Mouse (Mus musculus): Measurements from ENCODE around the gene Gmpr2. TPM values are rescaled to one million over a fixed set of nuclear protein-coding genes. Genes with fewer than 3 reads are reported as not detected.

The Gmpr2 gene
- 24.7 to 33.1 TPM (median 25.6 TPM) in 3 replicates for total RNA-seq (2017)

GRCm38 (mm10) chr14:55671833-55672740 is at the start of gene Gmpr2, which contains the start of gene Nedd8:
Gmpr2 (plus strand) TSS chr14:55671941.
Nedd8 (minus strand) TSS chr14:55672124.
- ATAC-seq (replicated peaks; ENCODE audit: insufficient number of reproducible peaks, low FRiP score, low TSS enrichment, poor library complexity, severe bottlenecking) = peak; percentile 100

- no peak for ATAC-seq (replicated peaks; ENCODE audit: insufficient number of reproducible peaks, low FRiP score, low TSS enrichment, poor library complexity, severe bottlenecking)
Observed at GRCm38 (mm10) chr14:55628077-55628827, 43.5 kb upstream of the Gmpr2 start.

- ATAC-seq (replicated peaks; ENCODE audit: insufficient number of reproducible peaks, low FRiP score, low TSS enrichment, poor library complexity, severe bottlenecking) = peak; percentile 59; the same call in 1 of the 2 replicates
Observed at GRCm38 (mm10) chr14:55629312-55629711, 42.4 kb upstream of the Gmpr2 start.

GRCm38 (mm10) chr14:55634874-55635522 is 36.7 kb upstream of the Gmpr2 start:
- peak; percentile 12; the same call in 1 of the 2 replicates for ATAC-seq (replicated peaks; ENCODE audit: insufficient number of reproducible peaks, low FRiP score, low TSS enrichment, poor library complexity, severe bottlenecking)

- ATAC-seq (replicated peaks; ENCODE audit: insufficient number of reproducible peaks, low FRiP score, low TSS enrichment, poor library complexity, severe bottlenecking) = peak; percentile 85
Observed at GRCm38 (mm10) chr14:55635523-55636007, 36.2 kb upstream of the Gmpr2 start, which contains the start of gene Ipo4. Ipo4 (minus strand) TSS chr14:55635957.

- no peak for ATAC-seq (replicated peaks; ENCODE audit: insufficient number of reproducible peaks, low FRiP score, low TSS enrichment, poor library complexity, severe bottlenecking)
Observed at GRCm38 (mm10) chr14:55637795-55638194, 33.9 kb upstream of the Gmpr2 start, which contains the start of gene Gm49378. Gm49378 (minus strand) TSS chr14:55637895.

- ATAC-seq (replicated peaks; ENCODE audit: insufficient number of reproducible peaks, low FRiP score, low TSS enrichment, poor library complexity, severe bottlenecking) = no peak
Observed at GRCm38 (mm10) chr14:55640816-55641215, 30.9 kb upstream of the Gmpr2 start.

GRCm38 (mm10) chr14:55641291-55641690 is 30.4 kb upstream of the Gmpr2 start:
- no peak for ATAC-seq (replicated peaks; ENCODE audit: insufficient number of reproducible peaks, low FRiP score, low TSS enrichment, poor library complexity, severe bottlenecking)

GRCm38 (mm10) chr14:55642679-55643059 is 29.1 kb upstream of the Gmpr2 start:
- no peak for ATAC-seq (replicated peaks; ENCODE audit: insufficient number of reproducible peaks, low FRiP score, low TSS enrichment, poor library complexity, severe bottlenecking)

- peak; percentile 78 for ATAC-seq (replicated peaks; ENCODE audit: insufficient number of reproducible peaks, low FRiP score, low TSS enrichment, poor library complexity, severe bottlenecking)
Observed at GRCm38 (mm10) chr14:55643060-55643907, 28.5 kb upstream of the Gmpr2 start, which contains the start of gene Tm9sf1. Tm9sf1 (minus strand) TSS chr14:55643806.

GRCm38 (mm10) chr14:55644261-55644888 is 27.4 kb upstream of the Gmpr2 start:
- ATAC-seq (replicated peaks; ENCODE audit: insufficient number of reproducible peaks, low FRiP score, low TSS enrichment, poor library complexity, severe bottlenecking) = no peak

GRCm38 (mm10) chr14:55649884-55650283 is 21.9 kb upstream of the Gmpr2 start, which contains the start of gene Tssk4:
Tssk4 (plus strand) TSS chr14:55650184.
- no peak for ATAC-seq (replicated peaks; ENCODE audit: insufficient number of reproducible peaks, low FRiP score, low TSS enrichment, poor library complexity, severe bottlenecking)

GRCm38 (mm10) chr14:55651528-55651927 is 20.2 kb upstream of the Gmpr2 start:
- no peak for ATAC-seq (replicated peaks; ENCODE audit: insufficient number of reproducible peaks, low FRiP score, low TSS enrichment, poor library complexity, severe bottlenecking)

- no peak for ATAC-seq (replicated peaks; ENCODE audit: insufficient number of reproducible peaks, low FRiP score, low TSS enrichment, poor library complexity, severe bottlenecking)
Observed at GRCm38 (mm10) chr14:55656935-55657334, 14.8 kb upstream of the Gmpr2 start.

- ATAC-seq (replicated peaks; ENCODE audit: insufficient number of reproducible peaks, low FRiP score, low TSS enrichment, poor library complexity, severe bottlenecking) = no peak
Observed at GRCm38 (mm10) chr14:55658011-55658410, 13.7 kb upstream of the Gmpr2 start.

- peak; percentile 95 for ATAC-seq (replicated peaks; ENCODE audit: insufficient number of reproducible peaks, low FRiP score, low TSS enrichment, poor library complexity, severe bottlenecking)
Observed at GRCm38 (mm10) chr14:55659960-55660573, 11.7 kb upstream of the Gmpr2 start, which contains the start of gene Mdp1. Mdp1 (minus strand) TSS chr14:55660508.

GRCm38 (mm10) chr14:55660636-55661035 is 11.1 kb upstream of the Gmpr2 start:
- no peak for ATAC-seq (replicated peaks; ENCODE audit: insufficient number of reproducible peaks, low FRiP score, low TSS enrichment, poor library complexity, severe bottlenecking)

Data from monocyte, adult 5-6 weeks (primary cell).